Mouse (Mus musculus): Measurements from ENCODE around the gene Immp1l. TPM values are rescaled to one million over a fixed set of nuclear protein-coding genes. Genes with fewer than 3 reads are reported as not detected.

The Immp1l gene
- polyA plus RNA-seq, 1 experiment from 2014 or later: 109 TPM

Small RNA genes lying within 50 kb of the gene (microRNA-seq; reads per million reads assigned to microRNA genes)
- not detected for gene Gm22002

Other genes with a start within 250 kb of the Immp1l start
- 9.4 and 11.4 TPM in 2 replicates for gene Pax6, start 235.7 kb upstream of the Immp1l start, polyA plus RNA-seq (2015; fragmentation: Nextera tagmentation; extraction: Ambion mirVana)
- 38.1 and 40.0 TPM in 2 replicates for gene Elp4, start 74 bp upstream of the Immp1l start, polyA plus RNA-seq (2015; fragmentation: Nextera tagmentation; extraction: Ambion mirVana)
- gene Dnajc24, start 98.9 kb downstream of the Immp1l start, polyA plus RNA-seq (2015; fragmentation: Nextera tagmentation; extraction: Ambion mirVana): 31.7 and 32.5 TPM in 2 replicates